Mouse (Mus musculus): ENCODE measurements at regions not wholly inside any gene's neighbourhood (a gene's known extent, or its start where the extent isn't known, plus 50 kb on each side); places are given as distances from the start of the nearest gene placed in this dataset.
"Not testable (repeated sequence)": the region's sequence is repeated elsewhere in the genome, so short reads cannot be mapped to it uniquely, and the experiment has no call there.

DNA sequence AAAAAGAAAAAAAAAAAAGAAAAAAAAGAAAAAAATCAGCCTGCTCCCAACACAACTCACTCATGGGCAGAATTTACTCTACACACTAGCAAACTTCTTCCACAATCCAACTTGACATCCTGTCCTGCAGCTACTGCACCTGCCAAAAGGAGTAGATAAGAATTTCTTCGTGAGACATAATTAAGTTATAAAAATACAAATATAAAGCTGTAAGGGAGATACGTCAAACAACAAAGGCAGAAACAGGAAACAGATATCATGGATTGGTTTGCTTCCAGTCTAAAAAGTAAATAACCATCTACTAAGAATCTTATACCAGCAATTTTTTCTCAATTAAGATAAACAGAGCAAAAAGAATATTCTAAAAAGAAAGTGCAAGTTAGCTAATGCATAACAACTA is 390.3 kb downstream of the Pih1d3 start:
- DNase-seq = no peak

DNA sequence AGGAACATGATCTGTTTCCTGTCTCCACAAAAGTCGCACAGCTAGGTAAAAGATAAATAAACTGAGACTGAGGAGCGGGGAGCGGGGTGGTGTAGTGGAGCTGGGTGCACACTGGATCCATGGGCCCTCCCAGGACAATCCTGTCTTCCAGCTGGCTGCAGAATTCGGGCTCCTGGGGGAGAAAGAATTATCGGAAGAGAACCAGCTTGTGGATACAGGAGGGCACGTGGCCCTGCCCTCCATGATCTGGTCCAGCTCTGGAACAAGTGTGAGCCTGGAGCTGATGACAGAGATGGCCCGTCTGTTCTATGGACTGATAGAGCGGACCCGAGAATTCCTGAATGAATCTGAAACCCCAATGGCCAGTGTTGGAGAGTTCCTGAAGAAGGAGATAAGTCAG is 392.6 kb downstream of the Pih1d3 start:
- not testable (repeated sequence) for DNase-seq

DNA sequence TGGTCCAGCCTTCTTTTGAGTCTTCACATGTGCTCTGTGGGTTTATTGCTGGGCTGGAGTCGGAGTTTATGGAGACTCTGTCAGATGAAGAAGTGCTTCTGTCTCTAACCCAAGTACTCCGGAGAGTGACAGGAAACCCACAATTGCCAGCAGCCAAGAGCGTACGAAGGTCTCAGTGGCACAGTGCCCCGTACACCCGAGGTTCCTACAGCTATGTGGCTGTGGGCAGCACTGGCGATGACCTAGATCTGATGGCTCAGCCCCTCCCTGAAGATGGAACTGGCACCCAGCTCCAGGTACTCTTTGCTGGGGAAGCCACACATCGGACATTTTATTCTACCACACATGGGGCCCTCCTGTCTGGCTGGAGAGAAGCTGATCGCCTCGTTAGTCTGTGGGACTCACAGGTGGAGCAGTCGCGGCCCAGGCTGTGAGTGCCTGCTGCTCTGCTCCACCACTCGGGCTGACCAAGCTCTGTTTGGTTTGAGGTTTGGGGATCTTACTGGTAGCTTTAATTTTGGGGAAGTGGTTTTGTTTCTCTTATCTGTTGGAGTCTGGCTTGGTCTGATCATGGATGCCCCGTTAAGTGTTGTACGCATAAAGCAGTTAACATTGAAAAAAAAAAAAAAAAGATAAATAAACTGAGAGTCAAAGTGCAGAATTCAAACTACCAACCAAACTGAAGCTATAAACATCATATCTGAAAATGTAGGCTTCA is 393.8 kb downstream of the Pih1d3 start:
- not testable (repeated sequence) for DNase-seq

DNA sequence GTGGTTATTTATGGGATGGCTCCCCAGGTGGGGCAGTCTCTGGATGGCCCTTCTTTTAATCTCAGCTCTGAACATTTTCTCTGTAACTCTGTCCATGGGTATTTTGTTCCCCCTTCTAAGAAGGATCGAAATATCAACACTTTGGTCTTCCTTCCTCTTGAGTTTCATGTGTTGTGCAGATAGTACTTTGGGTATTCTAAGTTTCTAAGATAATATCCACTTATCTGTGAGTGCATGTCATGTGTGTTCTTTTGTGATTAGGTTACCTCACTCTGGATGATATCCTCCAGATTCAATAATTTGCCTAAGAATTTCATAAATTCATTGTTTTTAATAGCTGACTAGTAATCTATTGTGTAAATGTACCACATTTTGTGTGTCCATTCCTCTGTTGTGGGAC is 411.7 kb downstream of the Pih1d3 start:
- no peak for DNase-seq

- DNase-seq = no peak
These were observed 414.1 kb downstream of the Pih1d3 start for GRCm38 (mm10) chr1:31636575-31637356.

DNA sequence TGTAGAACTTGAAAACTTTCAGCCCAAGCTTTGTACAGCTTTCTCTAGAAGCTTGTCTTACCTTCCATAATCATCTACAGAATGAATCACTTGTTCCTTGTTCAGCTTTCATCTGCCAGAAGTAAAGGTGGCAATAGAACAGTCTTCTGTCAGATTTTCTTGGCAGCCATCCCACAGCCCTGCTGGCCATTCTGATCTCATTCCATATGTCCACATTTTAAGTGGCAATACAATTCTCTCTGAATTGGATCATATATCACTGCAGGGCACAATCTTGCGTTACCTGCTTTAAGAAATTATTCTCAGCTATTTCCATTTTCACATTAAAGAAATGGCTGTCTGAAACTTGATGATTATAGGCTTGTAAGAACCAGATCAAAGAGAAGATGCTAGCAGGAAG is 422.5 kb downstream of the Pih1d3 start:
- peak; percentile 69 to 82 for DNase-seq

DNA sequence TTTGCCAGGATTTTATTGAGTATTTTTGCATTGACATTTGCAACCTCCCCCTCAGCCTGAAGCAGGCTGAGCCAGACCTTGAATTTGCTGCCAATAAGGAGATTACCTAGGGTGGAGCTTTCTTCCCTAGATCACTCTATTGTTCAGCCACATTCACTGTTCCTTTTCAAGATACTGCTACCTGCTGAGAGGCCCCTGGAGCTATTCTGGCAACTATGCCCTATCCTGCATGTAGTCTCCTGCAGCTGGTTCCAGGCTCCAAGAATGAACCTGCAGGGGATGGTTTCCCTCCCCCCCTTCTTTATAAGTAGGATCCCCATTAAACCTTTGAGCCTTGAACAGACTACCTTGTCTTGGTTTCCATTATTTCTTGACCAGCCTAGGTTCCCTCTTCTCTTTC is 455.9 kb downstream of the Pih1d3 start:
- no peak for DNase-seq
